Mouse (Mus musculus): ENCODE measurements around the gene Btbd7.

DNA sequence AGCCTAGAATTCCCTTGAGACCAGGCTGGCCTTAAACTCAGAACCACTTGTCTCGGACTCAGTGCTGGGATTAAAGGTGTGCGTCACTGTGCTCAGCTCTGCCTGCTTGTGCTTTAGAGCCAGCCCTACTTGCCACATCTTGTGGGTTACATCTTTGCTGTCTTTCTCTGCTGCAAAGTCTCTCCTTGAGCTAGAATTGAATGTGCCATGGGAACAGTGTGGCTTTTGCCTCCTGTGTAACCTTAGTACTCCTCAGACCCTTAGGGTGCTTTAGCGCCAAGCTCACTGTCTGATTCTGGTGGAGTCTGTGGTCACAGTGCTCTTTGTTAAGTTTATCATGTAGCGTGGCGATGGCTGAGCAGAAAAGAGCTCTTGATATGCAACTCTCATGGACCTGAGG is 105.6 kb downstream of the Btbd7 start:
- TF ChIP-seq CTCF (IDR thresholded peaks at IDR 0.05; ENCODE audit: low read depth) (no peak), EP300 (IDR thresholded peaks at IDR 0.05; ENCODE audit: low read depth) (no peak)
